Mouse (Mus musculus): ENCODE results near the gene Gm21833. TPM values are rescaled to one million over a fixed set of nuclear protein-coding genes. Genes with fewer than 3 reads are reported as not detected.
"Not testable (repeated sequence)": the region's sequence is repeated elsewhere in the genome, so short reads cannot be mapped to it uniquely, and the experiment has no call there.

Gene Gm21833
- not detected in 2 replicates for polyA plus RNA-seq (2015; fragmentation: Nextera tagmentation; extraction: Ambion mirVana)

- not testable (repeated sequence) for ATAC-seq (replicated peaks; ENCODE audit: low FRiP score); H3K4me1 ChIP-seq; H3K27me3 ChIP-seq; H3K4me3 ChIP-seq (replicated peaks); H3K36me3 ChIP-seq; H3K27ac ChIP-seq; H3K9me3 ChIP-seq (replicated peaks); H3K9ac ChIP-seq; H3K4me2 ChIP-seq
- 75% methylated on average over 2 of the region's 2 CpGs for WGBS
Observed at GRCm38 (mm10) chr16:82828082-82828481, at the start of gene Gm21833. Gene Gm21833 (plus strand): TSS chr16:82828382.

DNA sequence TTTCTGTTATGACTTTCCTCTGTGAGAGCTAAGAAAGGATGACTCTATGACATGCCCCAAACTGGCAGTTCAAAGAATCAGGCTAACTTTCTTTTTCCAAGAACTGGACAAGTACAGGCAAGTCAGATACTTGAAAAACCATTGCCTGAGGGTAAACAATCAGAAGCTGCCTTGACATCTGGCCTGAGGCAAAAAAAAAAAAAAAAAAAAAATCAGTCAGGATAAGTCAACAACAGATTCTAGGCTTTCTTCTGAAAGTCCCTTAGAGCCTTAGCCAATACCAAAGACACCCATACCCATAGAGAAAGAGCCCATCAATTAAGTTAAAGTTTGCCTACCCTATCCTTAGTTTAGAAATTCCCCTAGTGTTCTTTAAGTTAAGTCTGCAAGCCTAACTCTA lies 38.7 kb upstream of the Gm21833 start:
- ATAC-seq (replicated peaks; ENCODE audit: low FRiP score), result no peak

DNA sequence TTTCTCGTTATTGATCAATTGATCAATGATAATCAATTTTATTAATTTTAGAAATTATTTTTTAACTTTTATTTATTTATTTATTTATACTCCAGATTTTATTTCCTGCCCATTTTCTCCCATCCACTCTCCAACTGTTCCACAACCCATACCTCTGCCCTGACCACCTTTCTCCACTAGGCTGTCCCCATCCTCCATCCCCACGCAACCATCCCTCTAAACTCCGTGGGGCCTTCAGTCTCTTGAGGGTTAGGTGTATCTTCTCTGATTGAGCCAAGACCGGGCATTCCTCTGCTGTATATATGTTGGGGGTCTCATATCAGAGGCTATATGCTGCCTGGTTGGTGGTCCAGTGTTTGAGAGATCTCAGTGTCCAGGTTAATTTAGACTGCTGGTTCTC lies 31.7 kb upstream of the Gm21833 start:
- ATAC-seq (replicated peaks; ENCODE audit: low FRiP score), result no peak
- H3K27me3 ChIP-seq, result no peaks in the 10 kb centered on the region
- H3K4me1 ChIP-seq, result no peaks in the 10 kb centered on the region
- no peaks in the 10 kb centered on the region for H3K9me3 ChIP-seq (replicated peaks)
- no peak overlapping the region for H3K4me3 ChIP-seq (replicated peaks)
- no peaks in the 10 kb centered on the region for H3K36me3 ChIP-seq
- H3K9ac ChIP-seq, result no peak overlapping the region
- H3K27ac ChIP-seq, result no peak overlapping the region
- H3K4me2 ChIP-seq, result no peak overlapping the region
- 87% methylated on average over 4 of the region's 4 CpGs for WGBS

More for the DNA sequence above, 38.7 kb upstream of the Gm21833 start:
- no peak overlapping the region for H3K4me2 ChIP-seq
- no peaks in the 10 kb centered on the region for H3K9me3 ChIP-seq (replicated peaks)
- H3K4me1 ChIP-seq, result no peaks in the 10 kb centered on the region
- H3K27me3 ChIP-seq, result no peaks in the 10 kb centered on the region
- H3K9ac ChIP-seq, result no peak overlapping the region
- H3K36me3 ChIP-seq, result no peaks in the 10 kb centered on the region
- H3K4me3 ChIP-seq (replicated peaks), result no peak overlapping the region
- H3K27ac ChIP-seq, result no peak overlapping the region

DNA sequence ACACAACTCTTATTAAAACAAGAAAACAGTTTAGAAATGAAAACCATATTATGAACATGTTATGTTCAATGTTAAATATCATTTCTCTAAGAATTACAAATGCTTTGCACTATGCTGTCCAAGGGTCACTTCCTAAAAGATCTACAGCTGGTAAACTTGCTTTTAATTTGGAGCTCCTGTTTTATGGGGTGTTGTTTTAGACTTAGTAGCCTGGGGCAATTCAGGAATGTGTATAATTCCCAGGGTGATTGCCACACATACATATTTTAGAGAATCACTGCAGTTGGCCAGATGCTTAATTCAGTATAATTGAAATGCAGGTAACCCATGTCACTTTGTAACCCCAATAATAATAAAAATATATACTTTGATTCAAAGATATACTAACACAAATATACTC lies 12.9 kb upstream of the Gm21833 start:
- ATAC-seq (replicated peaks; ENCODE audit: low FRiP score), result no peak
- Histone ChIP-seq H3K36me3 (no peaks in the 10 kb centered on the region), H3K27ac (no peak overlapping the region), H3K9ac (no peak overlapping the region), H3K27me3 (no peaks in the 10 kb centered on the region), H3K4me1 (no peaks in the 10 kb centered on the region), H3K4me3 (replicated peaks) (no peak overlapping the region), H3K4me2 (no peak overlapping the region), H3K9me3 (replicated peaks) (no peaks in the 10 kb centered on the region)

- no peaks in the 10 kb centered on the region for H3K9me3 ChIP-seq (replicated peaks)
- H3K27me3 ChIP-seq, result no peaks in the 10 kb centered on the region
- ATAC-seq (replicated peaks; ENCODE audit: low FRiP score), result no peak
- no peak overlapping the region for H3K9ac ChIP-seq
- 71% methylated on average over 2 of the region's 2 CpGs for WGBS
- no peak overlapping the region for H3K27ac ChIP-seq
- H3K4me3 ChIP-seq (replicated peaks), result no peak overlapping the region
- H3K4me1 ChIP-seq, result no peaks in the 10 kb centered on the region
- H3K36me3 ChIP-seq, result no peaks in the 10 kb centered on the region
- no peak overlapping the region for H3K4me2 ChIP-seq
Observed at GRCm38 (mm10) chr16:82816615-82817014, 11.6 kb upstream of the Gm21833 start.

DNA sequence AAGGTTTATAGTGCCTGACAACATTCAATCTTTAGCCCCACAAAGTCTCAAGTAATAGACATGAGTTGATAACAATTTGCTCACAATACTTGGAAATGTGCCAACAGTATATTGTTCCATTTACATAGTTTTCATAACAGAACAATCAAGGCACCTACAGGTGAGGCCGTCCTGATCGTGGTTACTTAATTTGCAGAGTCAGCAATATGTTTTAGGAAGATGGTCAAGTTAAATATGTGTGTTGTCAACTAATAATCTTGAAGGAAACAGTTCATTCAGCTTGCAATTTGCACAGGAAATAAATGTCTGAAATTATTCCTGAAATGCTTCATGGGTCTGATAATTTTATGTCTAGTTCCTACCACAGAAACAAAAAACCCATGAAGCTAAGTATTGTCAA lies 27.6 kb downstream of the Gm21833 start:
- 85% methylated on average over 2 of the region's 2 CpGs for WGBS
- Histone ChIP-seq H3K4me2 (no peak overlapping the region), H3K27ac (no peak overlapping the region), H3K4me1 (no peaks in the 10 kb centered on the region), H3K27me3 (no peaks in the 10 kb centered on the region), H3K4me3 (replicated peaks) (no peak overlapping the region), H3K36me3 (no peaks in the 10 kb centered on the region), H3K9ac (no peak overlapping the region), H3K9me3 (replicated peaks) (no peaks in the 10 kb centered on the region)
- ATAC-seq (replicated peaks; ENCODE audit: low FRiP score), result no peak

DNA sequence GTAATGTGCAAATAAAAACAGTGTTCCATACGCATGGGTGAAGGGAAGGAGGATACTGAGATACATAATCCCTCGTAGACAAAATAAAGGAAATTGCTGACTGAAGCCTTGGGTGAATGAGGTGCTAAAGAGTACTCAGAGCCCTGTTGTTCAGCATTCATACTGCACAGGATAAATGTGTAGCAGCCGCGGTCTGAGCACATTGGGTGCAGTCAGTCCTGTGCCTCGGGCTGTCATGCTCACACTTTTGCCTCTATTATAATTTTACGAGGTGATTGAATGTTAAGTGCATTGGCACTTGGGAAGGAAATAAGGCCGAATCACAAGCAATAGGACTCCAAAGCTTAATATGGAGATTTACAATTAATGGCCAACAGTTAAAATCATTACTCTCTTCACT lies 36.4 kb downstream of the Gm21833 start:
- Histone ChIP-seq H3K27ac (no peak overlapping the region), H3K36me3 (no peaks in the 10 kb centered on the region), H3K4me2 (no peak overlapping the region), H3K27me3 (no peaks in the 10 kb centered on the region), H3K9ac (no peak overlapping the region), H3K4me1 (no peaks in the 10 kb centered on the region), H3K4me3 (replicated peaks) (no peak overlapping the region), H3K9me3 (replicated peaks) (no peaks in the 10 kb centered on the region)
- WGBS, result 86% methylated on average over 7 of the region's 7 CpGs
- ATAC-seq (replicated peaks; ENCODE audit: low FRiP score), result no peak

Measured in kidney, embryonic 15.5 days (tissue).